ENCODE assay signal across 27 mouse cellular contexts in genomic region chr3:60982109-60982508, GRCm38 (mm10). TPM values are rescaled to one million over a fixed set of nuclear protein-coding genes. Genes with fewer than 3 reads are reported as not detected.
A peak's percentile ranks its signal among the peaks of the same experiment; 100 is the strongest.
DNase-seq lines count a peak whose midpoint lies in the region; ATAC-seq and TF ChIP-seq lines count a peak whose summit lies in the region.
"Had no signal": no experiment of that assay in that cellular context is flagged by ENCODE, and none has a peak within 500 bp of the region (broad histone marks: within the 10 kb centered on the region; RNA-seq: fewer than 3 reads in every experiment).

No protein-coding gene starts in this region.

- no peak overlapping the region for H3K27ac ChIP-seq in cerebellum, adult 2 months (ENCODE audit: insufficient read depth, low read length)
- H3K27ac ChIP-seq: forebrain, embryonic 10.5 days; forebrain, embryonic 13.5 days; gastrocnemius, adult 2 months; heart, embryonic 15.5 days; hindbrain, embryonic 10.5 days; hindbrain, embryonic 13.5 days; intestine, embryonic 15.5 days had no signal

- TF ChIP-seq POLR2A in cerebellum, adult 2 months (IDR thresholded peaks at IDR 0.05; ENCODE audit: borderline replicate concordance, insufficient read depth, low read length), result no peak

- DNase-seq in CD4-positive, CD25-positive, alpha-beta regulatory T cell, adult 2 months (ENCODE audit: low read depth, low spot score), result peak; percentile 15
- DNase-seq in naive thymus-derived CD4-positive, alpha-beta T cell, adult 2 months (ENCODE audit: low read depth), result peak; percentile 11
- DNase-seq in cerebellum, adult 2 months, result no peak
- DNase-seq in frontal cortex, adult 2 months (ENCODE audit: extremely low spot score in 1 of 2, low spot score in 1 of 2), result no peak
- no peak for DNase-seq in kidney, adult 18-20 months
- DNase-seq: adrenal gland, adult 2 months; adrenal gland, postnatal 14 days; cerebellum, adult 11 months; cerebellum, adult 8-10 months; cerebellum, postnatal 14 days; gastrocnemius, adult 2 months; gastrocnemius, postnatal 14 days; heart, adult 18-20 months; heart, postnatal 10 days; heart, postnatal 36 days; kidney, adult 11 months had no signal

- no peak for TF ChIP-seq CTCF in cerebellum, adult 2 months (IDR thresholded peaks at IDR 0.05; ENCODE audit: borderline replicate concordance, insufficient read depth, low read depth, low read length)

- no peaks in the 10 kb centered on the region for H3K4me1 ChIP-seq in cerebellum, adult 2 months (ENCODE audit: control insufficient read depth, insufficient read depth, low read length)
- H3K4me1 ChIP-seq: forebrain, embryonic 10.5 days; forebrain, embryonic 13.5 days; heart, embryonic 12.5 days; heart, embryonic 15.5 days; hindbrain, embryonic 10.5 days; hindbrain, embryonic 13.5 days; intestine, embryonic 15.5 days had no signal

- H3K27me3 ChIP-seq in cerebellum, adult 2 months (ENCODE audit: control insufficient read depth, insufficient read depth, low read length), result no peaks in the 10 kb centered on the region
- H3K27me3 ChIP-seq: forebrain, embryonic 13.5 days; heart, embryonic 12.5 days; heart, embryonic 15.5 days; hindbrain, embryonic 13.5 days; intestine, embryonic 15.5 days had no signal

- 87% methylated on average over 3 of the region's 3 CpGs for WGBS in cerebellum, adult 2 months

- ATAC-seq in activated CD4-positive, CD25-positive, alpha-beta regulatory T cell, adult 4 months, result peak; percentile 54
- ATAC-seq: forebrain, embryonic 13.5 days; forebrain, embryonic 16.5 days; hindbrain, embryonic 16.5 days; intestine, embryonic 15.5 days; Patski had no signal

- no peak overlapping the region for H3K4me3 ChIP-seq in cerebellum, adult 2 months (replicated peaks; ENCODE audit: insufficient read depth, low read depth, low read length)
- H3K4me3 ChIP-seq: forebrain, embryonic 10.5 days; forebrain, embryonic 13.5 days; gastrocnemius, adult 2 months; heart, embryonic 12.5 days; heart, embryonic 15.5 days; hindbrain, embryonic 10.5 days; hindbrain, embryonic 13.5 days; intestine, embryonic 15.5 days had no signal

RNA-seq across cellular contexts. Expression of gene P2ry1, which starts 20.5 kb away (rescaled TPM):
- polyA plus RNA-seq in activated CD4-positive, CD25-positive, alpha-beta regulatory T cell, adult 4 months (2017; shearing (Covaris generic)), result under 1 TPM; 0.17 to 0.42 TPM
- polyA plus RNA-seq in cerebellum, adult 2 months (2012; rRNA removed), result 7.0 and 8.7 TPM in 2 replicates
- 3.3 and 3.4 TPM in 2 replicates for polyA plus RNA-seq in frontal cortex, adult 2 months (2012; rRNA removed)

Comparison
In these comparisons a context has a peak if more than half of its experiments do, and no peak if none do; other contexts are left out.
1. DNase-seq: peak in CD4-positive, CD25-positive, alpha-beta regulatory T cell, adult 2 months (single experiment) and naive thymus-derived CD4-positive, alpha-beta T cell, adult 2 months (single experiment); none in cerebellum, adult 2 months (0 of 2), frontal cortex, adult 2 months (0 of 2) and kidney, adult 18-20 months (single experiment).